Mouse (Mus musculus) embryo, embryonic 11.5 days (tissue): Measurements from ENCODE around the gene Gpr156.

Experiments
- DNase-seq: peaks from one replicate; pipeline ENCODE4 v3.0.0-alpha.2; 2012; ENCODE audit warnings: low read depth, low spot score

Gpr156 gene

GRCm38 (mm10) chr16:37919000-37919399 lies 2.7 kb downstream of the Gpr156 start:
- no peak for DNase-seq

DNA sequence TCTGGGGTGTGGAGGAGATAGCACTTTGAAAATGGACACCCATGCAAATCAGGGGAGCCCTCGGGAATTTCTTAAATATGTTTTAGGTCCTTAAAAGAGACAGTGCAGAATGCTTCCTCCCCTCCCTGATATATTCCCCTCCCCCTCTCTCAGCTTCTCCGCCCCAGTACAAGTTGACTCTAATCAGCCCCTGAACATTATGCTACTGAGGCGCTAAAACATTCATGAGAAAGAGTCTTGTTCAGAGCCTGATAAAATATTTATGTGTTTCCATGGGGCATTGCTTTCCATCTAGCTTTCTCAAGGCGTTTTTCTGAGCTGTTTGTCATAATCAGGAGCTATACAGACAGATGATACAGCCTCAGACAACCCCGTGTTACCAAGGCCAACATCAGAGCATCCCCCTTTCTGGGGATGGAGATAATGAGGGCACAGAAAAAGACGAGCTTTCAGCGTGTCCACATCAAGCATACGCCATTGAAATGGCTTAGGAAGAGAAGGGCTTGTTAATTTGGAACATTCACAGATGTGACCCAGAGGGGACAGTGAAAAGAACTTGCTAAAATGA lies 4.6 kb downstream of the Gpr156 start:
- DNase-seq: no peak

- no peak for DNase-seq
These were observed 9.8 kb downstream of the Gpr156 start for GRCm38 (mm10) chr16:37926087-37926486.

DNA sequence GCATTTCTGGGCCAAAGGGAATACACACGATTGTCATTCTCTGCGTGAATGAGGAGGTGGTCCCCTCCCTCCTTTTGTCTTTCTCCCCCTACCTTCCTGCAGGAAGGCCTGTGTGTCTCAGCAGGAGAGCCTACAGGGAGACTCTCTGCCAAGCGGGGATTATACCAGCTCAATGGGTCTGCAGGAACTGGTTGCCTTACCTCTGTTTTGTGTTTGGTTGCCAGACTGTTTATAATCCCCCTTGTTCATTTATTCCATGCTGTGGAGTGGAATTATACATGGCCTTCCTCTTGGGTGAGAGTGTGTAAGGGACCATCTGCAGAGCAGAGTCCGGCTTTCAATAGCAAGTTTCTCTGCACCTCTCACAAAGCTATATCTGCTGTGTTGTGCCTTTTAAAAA lies 10.8 kb downstream of the Gpr156 start:
- no peak for DNase-seq

GRCm38 (mm10) chr16:37929006-37929405 lies 12.7 kb downstream of the Gpr156 start:
- DNase-seq: no peak

DNA sequence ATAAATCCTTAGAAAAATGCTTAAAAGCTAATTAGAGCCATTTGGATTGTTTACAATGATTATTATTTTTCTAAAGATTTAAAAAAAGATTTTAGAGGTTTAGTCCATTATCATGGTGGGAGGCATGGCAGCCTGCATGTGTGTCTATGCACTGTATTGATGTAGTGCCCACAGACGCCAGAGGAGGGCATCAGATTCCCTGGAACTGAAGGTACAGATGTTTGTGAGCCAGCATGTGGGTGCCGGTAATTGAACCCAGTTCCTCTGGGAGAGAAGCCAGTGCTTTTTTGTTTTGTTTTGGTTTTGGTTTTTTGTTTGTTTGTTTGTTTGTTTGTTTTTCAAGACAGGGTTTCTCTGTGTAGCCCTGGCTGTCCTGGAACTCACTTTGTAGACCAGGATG lies 13.3 kb downstream of the Gpr156 start:
- no peak for DNase-seq

DNA sequence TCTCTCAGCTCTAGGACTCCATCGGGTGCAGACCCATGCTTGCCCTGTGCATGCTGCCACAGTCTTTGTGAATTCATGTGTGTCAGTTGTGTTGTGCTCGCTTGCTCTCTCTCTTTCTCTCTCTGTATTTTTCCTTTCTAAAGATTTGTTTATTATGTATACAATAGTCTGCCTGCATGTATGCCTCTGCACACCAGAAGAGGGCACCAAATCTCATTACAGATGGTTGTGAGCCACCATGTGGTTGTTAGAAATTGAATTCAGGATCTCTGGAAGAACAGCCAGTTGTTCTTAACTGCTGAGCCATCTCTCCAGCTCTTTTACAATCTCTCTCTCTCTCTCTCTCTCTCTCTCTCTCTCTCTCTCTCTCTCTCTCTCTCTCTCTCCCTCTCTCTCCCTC lies 18.6 kb downstream of the Gpr156 start:
- DNase-seq: no peak

DNA sequence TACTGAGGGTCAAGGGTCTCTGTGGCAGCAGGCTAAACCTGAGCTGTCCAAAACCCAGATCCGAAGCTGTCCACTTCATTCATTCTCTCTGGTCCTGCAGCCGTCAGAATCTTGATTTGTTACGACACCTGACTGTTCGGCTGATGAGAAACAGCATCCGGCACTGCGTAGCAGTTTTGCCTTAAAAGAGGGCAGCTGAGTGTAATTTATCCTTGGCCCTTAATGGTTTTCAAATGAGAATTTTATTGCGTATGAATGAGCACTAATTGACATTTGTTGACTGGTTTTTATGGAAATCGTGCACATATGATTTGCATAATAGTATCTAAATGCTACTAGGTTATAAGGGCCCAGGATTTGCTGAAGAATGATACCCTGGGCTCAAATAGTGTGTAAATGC lies 21.0 kb downstream of the Gpr156 start:
- no peak for DNase-seq

GRCm38 (mm10) chr16:37938125-37939081 lies 22.1 kb downstream of the Gpr156 start:
- DNase-seq: no peak

- no peak for DNase-seq
These were observed 23.0 kb downstream of the Gpr156 start for GRCm38 (mm10) chr16:37939082-37939863.

DNA sequence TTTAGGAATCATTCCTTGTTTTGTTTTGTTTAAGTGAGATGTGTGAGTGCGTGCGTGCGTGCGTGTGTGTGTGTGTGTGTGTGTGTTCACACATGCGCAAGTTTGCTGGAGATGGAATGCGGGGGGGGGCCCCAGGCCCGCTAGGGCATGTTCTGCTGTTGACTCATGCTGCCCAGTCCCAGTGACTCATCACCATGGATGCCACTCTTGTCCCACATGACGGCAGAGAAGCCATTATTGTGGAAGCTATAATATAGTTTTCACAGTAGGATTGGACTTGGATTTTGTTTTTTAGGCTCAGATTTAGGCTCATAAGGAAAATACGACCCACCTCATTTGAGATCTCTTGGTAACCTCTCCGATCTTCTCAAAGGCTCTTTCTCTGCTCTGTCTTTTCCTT lies 24.0 kb downstream of the Gpr156 start:
- no peak for DNase-seq

- DNase-seq: no peak
These were observed 27.4 kb downstream of the Gpr156 start for GRCm38 (mm10) chr16:37943701-37944100.

DNA sequence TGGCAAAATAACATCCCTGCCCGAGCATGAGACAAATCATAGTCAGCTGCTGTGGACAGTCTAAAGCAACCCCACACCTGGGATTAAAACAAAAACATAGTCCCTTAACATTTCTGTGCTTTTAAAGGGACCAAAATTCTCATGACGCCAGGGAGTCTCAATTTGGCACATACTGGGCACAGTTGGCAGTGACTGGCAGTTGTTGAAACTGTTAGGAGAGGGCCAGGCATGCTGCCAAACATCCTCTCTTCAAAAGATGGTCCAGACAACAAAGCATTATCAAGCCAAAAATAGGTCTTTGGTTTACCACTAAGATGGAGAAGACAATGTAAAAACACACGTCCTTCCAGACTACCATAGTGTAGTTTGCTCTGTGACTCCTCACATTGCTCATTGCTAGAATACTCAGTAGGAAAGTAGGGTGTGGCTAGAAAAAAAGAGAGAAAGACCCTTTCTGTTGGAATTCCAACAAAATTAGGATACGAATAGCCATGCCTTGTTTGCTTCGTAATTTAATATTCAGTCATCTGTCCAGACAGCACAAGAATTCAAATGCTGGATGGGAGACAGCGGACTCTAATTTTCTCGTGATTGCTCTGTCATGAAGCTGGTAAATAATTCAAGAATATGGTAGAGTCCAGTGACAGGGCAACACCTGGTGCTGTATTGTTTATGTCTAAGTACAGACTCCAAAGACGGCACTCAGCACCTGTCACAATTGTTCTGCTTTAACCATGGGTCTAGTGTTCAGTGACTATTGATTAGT lies 28.9 kb downstream of the Gpr156 start:
- DNase-seq: no peak

GRCm38 (mm10) chr16:37947160-37947559 lies 30.9 kb downstream of the Gpr156 start:
- DNase-seq: no peak

- no peak for DNase-seq
These were observed 32.1 kb downstream of the Gpr156 start for GRCm38 (mm10) chr16:37948365-37948764.

DNA sequence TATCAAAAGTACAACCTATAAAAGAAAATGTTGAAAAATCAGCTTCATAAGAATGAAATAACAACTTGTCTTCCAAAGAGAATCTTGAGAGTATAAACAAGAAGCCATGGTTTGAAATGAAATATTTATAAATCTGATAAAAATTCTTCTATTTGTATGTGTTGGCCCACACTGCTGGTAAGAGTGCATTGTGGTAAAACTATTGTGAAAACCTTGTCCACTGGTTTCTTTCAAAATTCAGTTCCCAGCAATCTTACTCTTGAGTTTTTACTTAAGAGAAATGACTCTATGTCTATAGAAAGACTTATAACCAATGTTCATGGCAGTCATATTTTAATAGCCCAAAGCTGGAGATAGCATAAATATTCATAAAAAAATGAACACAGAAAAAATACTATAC lies 34.9 kb downstream of the Gpr156 start:
- DNase-seq: no peak

DNA sequence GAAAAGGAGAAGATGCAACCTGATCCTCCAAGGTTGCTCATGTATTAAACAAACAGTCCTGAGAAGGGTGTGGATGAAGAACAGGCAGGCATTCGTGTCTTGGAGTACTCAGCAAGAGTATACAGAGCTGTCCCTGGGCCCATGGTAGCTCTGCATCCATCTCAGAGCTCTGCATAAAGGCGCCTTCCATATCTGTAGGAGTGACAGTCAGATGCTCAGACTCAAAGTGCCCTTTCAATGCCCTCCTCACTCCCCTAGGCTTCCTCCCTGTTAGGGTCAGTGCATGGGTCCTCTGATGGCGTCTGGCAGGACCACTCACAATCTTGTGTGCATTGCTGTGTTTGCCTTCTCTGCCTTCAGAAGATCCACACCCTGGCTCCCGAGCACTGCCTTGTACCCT lies 36.9 kb downstream of the Gpr156 start:
- DNase-seq: no peak

DNA sequence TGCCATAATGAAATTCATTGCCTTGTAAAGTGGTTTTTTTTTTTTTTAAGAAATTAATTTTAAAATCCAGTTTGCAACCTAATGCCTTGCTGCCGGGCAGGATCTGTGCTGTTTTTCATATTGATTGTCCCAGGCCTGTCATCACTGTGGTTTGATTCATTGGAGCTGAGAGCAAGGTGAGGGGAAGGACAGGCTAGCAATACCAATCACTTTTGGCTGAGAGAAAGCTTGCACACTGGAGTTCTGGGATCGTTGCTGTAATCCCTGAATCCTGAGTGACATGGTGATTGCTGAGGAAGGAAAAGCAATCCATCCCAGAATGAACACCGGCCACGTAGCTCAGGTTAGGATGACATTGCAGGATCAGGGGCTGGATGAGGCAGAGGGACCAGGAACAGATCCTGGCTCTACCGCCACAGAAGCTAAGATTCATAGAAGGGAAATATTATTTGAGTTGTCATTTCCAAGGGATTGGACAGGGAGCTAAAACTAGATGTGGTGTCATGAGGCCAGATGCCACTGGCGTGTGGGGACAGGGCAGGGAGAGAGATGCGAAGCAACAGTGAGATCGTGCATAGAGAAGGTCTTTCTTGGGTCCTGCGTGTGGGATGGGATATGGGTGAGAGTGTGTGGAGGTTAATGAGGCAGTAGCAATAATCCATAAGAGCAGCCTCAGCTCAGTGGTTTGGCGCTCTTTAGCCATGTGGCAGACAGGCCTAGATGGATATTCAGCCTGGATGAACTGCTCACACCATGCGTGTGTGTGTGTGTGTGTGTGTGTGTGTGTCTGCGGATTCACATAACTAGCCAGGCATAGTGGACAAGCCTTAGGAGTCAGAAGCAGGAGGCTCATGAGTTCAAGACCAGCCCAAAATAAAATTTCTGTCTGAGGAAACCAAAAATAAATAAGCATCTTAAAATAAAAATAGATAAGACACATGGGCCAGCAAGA lies 38.0 kb downstream of the Gpr156 start:
- no peak for DNase-seq

DNA sequence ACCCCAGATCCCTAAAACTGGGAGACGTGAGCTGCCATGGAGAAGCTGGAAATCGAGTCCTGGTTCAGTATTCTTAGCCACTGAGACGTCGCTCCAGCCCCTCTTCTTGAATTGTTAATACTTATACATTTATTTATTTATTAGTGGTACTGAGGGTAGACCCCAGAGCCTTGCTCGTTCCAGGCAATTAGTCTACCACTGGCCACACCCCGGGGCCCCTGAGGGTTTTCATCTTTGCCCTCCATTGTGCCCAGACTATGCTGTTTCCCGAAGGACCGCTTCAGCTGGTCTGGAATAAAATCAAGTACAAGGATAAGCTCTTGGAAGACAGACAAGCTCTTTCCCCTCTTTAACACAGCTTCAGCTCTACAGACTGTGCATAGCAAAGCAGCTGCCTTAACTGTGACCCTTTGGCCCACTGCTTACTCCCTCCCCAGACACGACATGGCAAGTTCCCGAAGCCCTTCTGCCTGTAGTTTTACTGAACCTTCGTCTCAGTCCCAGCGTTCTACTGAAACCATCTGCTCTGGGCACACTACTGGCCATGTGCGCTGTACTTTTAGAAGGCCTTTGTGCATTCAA lies 39.1 kb downstream of the Gpr156 start:
- DNase-seq: no peak

DNA sequence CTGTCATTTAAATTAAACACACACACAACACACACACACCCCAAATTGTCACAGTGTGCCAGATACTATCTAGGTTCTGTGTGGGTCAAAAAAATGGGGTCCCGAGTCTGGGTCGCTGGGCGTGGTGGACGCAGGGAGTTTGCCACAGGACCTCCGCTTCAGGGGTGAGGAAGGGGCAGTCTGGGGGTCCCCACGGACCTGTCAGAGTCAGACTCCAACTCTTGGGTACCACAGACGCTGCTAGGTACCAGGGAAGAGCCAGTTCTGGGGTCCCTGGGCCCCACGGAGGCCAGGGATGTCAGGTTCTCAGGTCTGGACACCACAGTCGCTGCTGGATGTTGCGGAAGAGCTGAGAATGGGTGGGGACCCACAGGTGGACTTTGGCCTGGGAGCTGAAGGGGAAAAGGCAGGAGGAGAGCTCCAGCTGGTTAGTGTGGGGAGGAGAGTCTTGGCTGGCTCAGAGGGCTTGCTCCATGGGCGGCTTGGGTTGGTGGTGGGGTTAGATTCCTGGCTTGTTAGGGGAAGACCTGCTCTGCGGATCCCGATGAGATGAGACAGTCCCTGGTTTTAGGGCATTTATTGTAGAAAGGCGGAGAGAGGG lies 39.9 kb downstream of the Gpr156 start:
- no peak for DNase-seq
